Mouse (Mus musculus) frontal cortex, postnatal 36 days (tissue): ENCODE results near the gene Tmem161b.
"Not testable (repeated sequence)": the region's sequence is repeated elsewhere in the genome, so short reads cannot be mapped to it uniquely, and the experiment has no call there.

ENCODE experiments used
- DNase-seq, 2 experiments: peaks; one replicate each; pipeline ENCODE4 v3.0.0; 2022; ENCODE audit warnings: low spot score in 2 of 2

Gene Tmem161b

DNA sequence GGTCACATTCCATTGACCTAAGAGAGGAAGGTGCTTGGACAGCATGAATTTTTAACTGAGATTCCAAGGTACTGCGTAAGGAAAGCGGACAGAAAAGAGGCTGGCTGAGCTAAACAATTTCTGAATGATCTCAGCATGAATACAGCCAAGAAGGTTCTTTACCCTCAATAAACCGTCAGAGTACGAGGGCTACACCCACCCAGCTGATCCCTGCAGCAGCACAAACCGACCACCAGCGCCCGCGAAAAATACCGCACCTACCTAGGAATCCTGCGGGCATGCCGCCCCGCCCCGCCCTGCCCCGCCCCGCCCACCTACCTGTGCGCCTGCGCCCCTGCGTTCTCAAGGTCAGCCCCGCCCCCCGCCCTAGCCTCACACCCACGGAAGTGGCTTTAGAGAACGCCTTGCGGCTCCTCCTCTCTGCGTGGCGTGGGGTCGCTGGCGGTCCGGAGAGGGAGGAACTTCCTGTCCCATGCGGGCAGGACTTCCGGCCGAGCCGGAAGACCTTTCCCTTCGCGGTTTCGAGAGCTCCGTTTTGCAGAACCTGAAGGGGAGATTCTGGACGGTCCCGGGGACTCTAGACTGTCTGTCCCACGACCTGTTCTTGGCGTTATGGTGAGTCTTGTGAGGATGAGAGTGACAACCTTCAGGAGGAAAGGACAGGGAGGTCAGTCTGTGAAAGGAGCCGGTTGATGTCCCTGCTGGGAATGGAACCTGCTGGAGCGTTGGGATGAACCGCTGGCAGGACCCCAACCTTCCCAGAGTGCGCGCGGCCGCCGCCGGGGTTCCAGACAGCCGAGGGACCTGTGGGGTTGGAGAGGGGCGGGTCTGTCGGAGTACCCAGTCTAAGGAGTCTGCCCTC lies at the start of gene Tmem161b:
Gene Tmem161b, plus strand, starts transcription at position 477 of the 862 bp plus-strand sequence.
- peak; percentile 89 for DNase-seq

GRCm38 (mm10) chr13:84185835-84186234 lies 36.3 kb upstream of the Tmem161b start:
- not testable (repeated sequence) for DNase-seq

DNA sequence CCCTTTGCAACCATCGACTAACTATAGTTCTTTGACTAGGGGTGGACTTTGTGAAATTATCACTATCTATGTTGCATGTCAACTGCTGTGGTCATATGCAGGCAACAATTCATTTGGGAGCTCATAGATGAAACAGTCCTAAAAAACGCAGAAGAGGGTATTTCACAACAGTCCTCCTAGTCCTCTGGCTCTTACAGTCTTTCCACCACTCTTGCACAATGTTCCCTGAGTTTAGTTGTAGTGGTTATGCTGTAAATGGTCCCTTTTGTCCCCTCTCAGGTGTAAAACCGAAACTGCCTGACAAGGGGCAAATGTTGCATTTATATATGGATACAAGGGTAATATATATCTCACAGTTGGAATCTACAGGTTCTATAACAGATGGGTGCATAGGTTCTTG lies 29.4 kb upstream of the Tmem161b start:
- DNase-seq, result no peak

DNA sequence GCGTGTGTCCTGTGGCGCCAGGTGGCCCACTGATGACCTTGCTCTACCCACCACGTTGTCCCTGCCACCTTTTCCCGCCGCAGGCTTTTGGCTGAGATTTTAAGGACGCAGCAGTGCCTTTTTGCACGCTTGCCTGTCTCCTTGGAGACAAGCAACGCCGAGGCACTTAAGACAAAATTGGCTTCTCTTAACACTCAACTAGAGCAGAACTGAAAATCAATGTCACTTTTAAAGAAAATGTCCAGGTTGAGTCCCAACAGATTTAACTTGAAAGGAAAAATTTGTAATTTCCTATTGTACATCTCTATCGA lies 541 bp downstream of the Tmem161b start:
- DNase-seq, result peak in 1 of 2 experiments; percentile 26

GRCm38 (mm10) chr13:84223018-84223417 lies 922 bp downstream of the Tmem161b start:
- DNase-seq, result no peak

- no peak for DNase-seq
These were observed 11.9 kb downstream of the Tmem161b start for GRCm38 (mm10) chr13:84234019-84234418.

GRCm38 (mm10) chr13:84236768-84237167 lies 14.7 kb downstream of the Tmem161b start:
- no peak for DNase-seq

DNA sequence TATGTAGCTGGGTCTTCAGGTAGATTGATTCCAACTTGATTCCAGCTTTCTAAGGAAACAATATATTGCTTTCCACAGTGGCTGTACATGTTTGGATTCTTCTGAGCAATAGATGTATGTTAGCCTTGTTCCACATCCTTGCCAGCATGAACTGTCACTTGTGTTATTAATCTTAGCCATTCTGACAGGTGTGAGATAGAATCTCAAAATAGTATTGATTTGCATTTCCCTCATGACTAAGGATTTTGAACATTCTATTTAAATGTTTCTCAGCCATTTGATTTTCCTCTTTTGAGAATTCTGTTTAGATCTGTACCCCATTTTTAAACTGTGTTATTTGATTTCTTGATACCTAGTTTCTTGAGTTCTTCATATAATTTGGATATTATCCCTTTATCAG lies 16.1 kb downstream of the Tmem161b start:
- no peak for DNase-seq

GRCm38 (mm10) chr13:84248065-84248464 lies 26.0 kb downstream of the Tmem161b start:
- no peak for DNase-seq

- no peak for DNase-seq
These were observed 29.2 kb downstream of the Tmem161b start for GRCm38 (mm10) chr13:84251295-84251694.

DNA sequence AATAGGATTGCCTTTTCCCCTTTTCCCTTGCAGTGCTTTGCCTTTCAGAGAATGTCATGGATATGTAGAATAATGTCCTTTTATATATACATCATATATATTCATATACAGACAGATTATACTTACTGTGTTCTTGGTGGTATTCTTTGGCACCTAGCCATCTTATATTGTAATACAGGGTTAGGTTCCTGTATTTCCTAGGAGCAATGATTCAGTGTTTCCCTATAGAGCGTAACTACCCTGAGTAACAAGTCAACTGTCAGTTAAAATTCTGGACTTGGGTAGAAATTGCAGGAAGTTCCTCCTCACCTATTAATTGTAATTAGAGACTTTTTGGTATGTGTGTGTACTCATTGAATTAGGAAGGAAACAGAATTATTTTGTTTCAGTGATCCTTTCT lies 33.0 kb downstream of the Tmem161b start:
- DNase-seq, result no peak

DNA sequence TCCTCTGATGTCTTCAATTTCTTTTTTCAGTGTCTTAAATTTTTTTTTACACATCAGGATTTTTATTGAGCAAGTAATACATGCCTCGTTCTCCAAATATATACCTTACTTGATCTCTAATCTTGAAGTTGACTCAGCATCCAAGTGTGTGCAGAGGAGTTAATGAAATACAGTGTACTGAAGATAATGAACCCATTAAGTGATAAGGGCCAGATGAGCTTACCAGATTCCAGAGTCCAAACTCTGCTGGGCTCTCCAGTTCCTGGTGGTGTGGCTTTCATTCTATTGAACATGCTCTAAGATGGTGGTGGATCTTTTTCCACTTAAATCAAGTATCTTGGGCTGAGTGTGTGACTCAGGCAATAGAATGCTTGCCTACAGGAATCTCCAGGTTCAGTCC lies 42.3 kb downstream of the Tmem161b start:
- not testable (repeated sequence) for DNase-seq

GRCm38 (mm10) chr13:84276246-84276645 lies 54.1 kb downstream of the Tmem161b start:
- no peak for DNase-seq

DNA sequence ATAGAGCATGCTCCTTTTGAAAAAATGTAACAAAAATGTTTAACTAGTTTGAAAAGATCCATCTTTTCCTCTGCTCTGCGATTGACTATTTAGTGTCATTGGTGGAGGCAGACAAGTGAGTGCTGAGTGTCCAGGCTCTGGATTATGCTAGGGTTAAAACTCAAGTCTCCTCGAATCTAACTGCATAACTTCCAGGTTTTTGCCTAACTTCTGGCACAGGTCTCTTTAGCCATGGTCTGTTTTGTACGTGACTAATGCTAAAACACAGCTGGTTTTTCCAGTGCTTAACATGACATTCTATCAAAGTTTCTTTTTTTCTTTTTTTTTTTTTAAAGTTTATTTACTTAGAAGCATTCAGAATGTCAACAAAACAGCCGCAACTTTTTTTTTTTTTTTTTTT lies 58.3 kb downstream of the Tmem161b start:
- no peak for DNase-seq

- DNase-seq, result no peak
These were observed 60.9 kb downstream of the Tmem161b start for GRCm38 (mm10) chr13:84282966-84283365.

GRCm38 (mm10) chr13:84284764-84285558 lies 62.9 kb downstream of the Tmem161b start:
- no peak for DNase-seq

DNA sequence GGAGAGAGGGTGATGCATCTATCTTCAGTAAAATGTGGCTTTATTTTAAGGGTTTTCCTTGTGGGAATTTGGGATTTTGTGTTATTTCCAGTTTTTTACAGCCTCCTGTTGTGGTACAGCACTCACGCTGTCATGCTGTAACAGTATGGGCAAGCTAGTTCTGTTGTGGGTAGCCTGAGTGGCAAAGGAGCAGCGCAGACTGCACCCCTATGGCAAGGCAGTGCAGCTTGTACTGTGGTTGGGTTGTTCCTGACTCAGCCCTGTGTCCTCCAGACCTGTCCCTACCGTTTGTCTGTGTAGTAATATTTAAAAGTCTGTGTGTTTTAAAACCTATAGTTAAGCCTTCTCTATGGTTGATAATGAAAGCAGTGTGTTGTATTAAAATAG lies 63.5 kb downstream of the Tmem161b start:
- DNase-seq, result no peak

- no peak for DNase-seq
These were observed 77.5 kb downstream of the Tmem161b start for GRCm38 (mm10) chr13:84299445-84300053.

GRCm38 (mm10) chr13:84343272-84343671 lies 121.2 kb downstream of the Tmem161b start:
- no peak for DNase-seq

GRCm38 (mm10) chr13:84343691-84344495 lies 121.8 kb downstream of the Tmem161b start:
- DNase-seq, result peak; percentile 29 to 31

DNA sequence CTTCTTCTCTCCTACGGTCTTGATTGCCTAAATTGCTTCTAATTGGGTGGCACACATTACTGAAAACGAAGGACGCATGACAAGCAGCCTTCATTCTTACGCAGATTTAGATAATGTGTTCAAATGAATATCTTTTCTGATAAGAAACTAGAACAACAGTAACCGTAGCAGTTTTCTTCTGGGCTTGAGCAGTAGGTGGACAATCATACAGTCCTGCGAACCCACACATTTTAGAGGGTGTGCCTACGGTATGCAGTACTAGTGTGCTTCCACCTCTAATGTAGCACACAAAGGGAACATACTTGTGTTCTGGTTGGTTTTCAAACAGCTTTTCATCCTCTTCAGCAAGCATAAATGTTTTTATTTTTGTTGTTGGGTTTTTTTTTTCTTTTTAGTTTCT lies 122.6 kb downstream of the Tmem161b start:
- peak; percentile 26 to 48 for DNase-seq

GRCm38 (mm10) chr13:84345114-84345513 lies 123.0 kb downstream of the Tmem161b start:
- peak; percentile 36 to 42 for DNase-seq
